Mouse (Mus musculus): ENCODE results near the gene Rc3h1. TPM values are rescaled to one million over a fixed set of nuclear protein-coding genes. Genes with fewer than 3 reads are reported as not detected.

The Rc3h1 gene
- total RNA-seq (2023) = 10 to 100 TPM; 40.6 to 41.3 TPM

GRCm38 (mm10) chr1:160906057-160906557 is at the start of gene Rc3h1:
TSS of gene Rc3h1 (plus strand) at chr1:160906418.

GRCm38 (mm10) chr1:160978071-160978735 is 72.0 kb downstream of the Rc3h1 start, which contains the start of gene Serpinc1:
TSS of gene Serpinc1 (plus strand) at chr1:160978585.

Other genes with a start within 250 kb of the Rc3h1 start
- 10 to 100 TPM; 45.0 to 53.4 TPM for gene Rabgap1l, start 113.2 kb upstream of the Rc3h1 start, total RNA-seq (2023)
- gene Serpinc1, start 72.2 kb downstream of the Rc3h1 start, total RNA-seq (2023) = 1 to 10 TPM in 1 of 2 experiments, under 1 TPM in 1; 0.86 to 1.2 TPM
- gene Zbtb37, start 128.4 kb downstream of the Rc3h1 start, total RNA-seq (2023) = 10 to 100 TPM; 16.5 to 17.8 TPM
- 10 to 100 TPM; 10.3 to 13.5 TPM for gene Dars2, start 164.2 kb downstream of the Rc3h1 start, total RNA-seq (2023)
- gene Cenpl, start 164.3 kb downstream of the Rc3h1 start, total RNA-seq (2023) = 10 to 100 TPM; 23.7 to 24.8 TPM
- gene Klhl20, start 225.1 kb downstream of the Rc3h1 start, total RNA-seq (2023) = 10 to 100 TPM; 13.7 to 14.2 TPM
- not detected for gene Ankrd45, start 236.3 kb downstream of the Rc3h1 start, total RNA-seq (2023)

Data from neutrophil, adult 59 days (primary cell).